Mouse (Mus musculus): ENCODE measurements around the gene H2-M5.

DNA sequence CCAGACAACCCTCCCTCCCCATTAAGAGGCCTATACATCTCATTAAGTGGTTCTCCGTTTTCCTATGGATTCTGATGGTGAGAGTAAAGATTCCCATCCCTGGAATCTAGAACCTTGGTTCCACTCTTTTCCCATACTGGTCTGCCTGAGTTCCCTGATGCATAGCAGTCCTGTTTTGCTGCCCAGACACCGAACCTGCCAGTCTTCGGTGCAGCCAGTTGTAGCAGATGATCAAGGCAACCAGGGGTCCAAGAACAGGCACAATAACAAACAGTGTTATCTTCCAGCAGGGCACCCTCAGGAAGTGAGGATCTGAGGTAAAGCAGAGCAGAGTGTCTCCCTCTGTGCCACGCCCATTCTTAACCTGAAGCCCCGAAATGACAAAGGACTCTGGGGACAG lies 22.8 kb upstream of the H2-M5 start:
- TF ChIP-seq ZNF384 (IDR thresholded peaks at IDR 0.05; ENCODE audit: low read depth, low read length): no peak
- no peak for TF ChIP-seq MAFK (IDR thresholded peaks at IDR 0.05; ENCODE audit: insufficient read depth, low read depth, low read length)
